Mouse (Mus musculus): ENCODE data around the gene Kcnip4.

Gene Kcnip4

DNA sequence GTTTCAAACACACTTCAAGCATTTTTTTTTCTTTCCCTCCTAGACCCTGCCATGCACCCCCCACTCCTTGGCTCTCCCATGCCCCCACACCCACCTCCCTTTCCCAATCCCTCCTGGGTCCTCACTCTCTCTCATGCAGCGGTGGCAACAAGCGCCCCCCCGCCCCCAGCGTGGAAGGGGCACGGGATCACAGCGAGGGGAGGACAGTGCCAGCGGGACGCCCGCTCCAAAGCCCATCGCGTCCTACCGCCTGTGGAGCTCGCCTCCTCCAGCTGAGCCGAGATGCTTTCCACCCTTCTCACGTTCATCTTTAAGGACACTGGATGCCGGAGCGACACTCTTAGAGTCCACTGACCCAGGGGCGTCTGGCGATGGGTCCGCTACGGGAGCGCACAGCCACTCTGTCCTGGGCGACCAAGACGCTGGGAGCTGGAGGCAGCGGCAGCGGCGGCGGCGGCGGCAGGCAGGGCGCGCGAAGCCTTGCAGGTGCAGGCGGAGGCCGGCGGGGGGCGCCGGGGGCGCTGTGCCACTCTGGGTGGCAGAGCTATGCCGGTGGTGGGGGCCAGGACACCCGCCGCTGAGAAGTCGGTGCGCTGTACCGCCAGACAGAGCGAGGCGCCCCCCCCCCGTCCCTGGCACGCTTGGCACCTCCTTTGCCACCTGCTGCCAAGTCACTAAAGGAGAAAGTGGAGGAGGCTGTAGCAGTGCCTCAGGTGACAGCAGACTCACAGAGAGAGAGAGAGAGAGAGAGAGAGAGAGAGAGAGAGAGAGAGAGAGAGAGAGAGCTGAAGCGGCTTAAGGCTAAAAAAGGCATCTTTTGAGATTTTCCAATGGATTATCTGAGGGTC lies at the start of gene Kcnip4:
Gene Kcnip4 (minus strand): TSS at position 514 of the 848 bp plus-strand sequence.
- DNase-seq = peak; percentile 93 to 95

DNA sequence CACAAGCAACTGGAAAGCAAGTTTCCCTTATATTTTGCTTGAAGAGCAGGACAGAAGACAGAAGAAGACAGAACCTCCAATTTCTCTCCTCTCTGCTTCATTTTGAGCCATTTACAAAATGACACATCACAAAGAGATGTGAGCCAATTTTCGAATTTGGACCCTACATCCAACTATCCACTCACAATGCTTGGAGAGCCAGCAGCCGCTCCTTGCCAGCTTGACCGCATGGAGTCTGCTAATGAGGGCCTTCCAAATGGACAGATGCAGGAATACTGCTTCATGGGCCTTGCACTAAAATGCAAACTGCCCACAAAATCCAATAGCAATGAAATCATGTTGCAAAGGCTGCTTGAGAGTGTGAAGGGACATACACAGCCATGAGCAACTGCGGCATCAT lies 47.2 kb upstream of the Kcnip4 start:
- DNase-seq = peak; percentile 49 to 67

GRCm38 (mm10) chr5:49563751-49564150 lies 39.0 kb upstream of the Kcnip4 start:
- DNase-seq = no peak

DNA sequence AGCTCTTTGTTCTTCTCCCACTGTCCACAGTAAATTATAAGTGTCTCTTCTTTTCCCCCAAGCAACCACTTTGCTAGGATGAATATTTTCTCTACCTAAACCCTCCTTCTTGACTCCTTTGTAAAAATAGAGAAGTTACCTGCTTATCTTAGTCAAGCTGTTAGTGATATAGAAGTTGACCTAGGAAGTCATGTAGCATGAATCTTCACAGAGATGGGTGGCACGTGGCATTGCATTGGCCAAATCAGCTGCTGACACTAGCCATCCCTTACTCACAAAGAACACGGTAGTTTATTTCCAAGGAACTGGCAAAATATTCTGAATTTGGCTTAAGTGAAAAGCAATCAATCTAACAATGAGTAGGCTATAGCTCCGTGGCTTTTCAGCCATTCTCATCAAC lies 32.7 kb upstream of the Kcnip4 start:
- DNase-seq = no peak

GRCm38 (mm10) chr5:49547884-49548283 lies 23.2 kb upstream of the Kcnip4 start:
- DNase-seq = no peak

GRCm38 (mm10) chr5:49529362-49529761 lies 4.7 kb upstream of the Kcnip4 start:
- DNase-seq = no peak

DNA sequence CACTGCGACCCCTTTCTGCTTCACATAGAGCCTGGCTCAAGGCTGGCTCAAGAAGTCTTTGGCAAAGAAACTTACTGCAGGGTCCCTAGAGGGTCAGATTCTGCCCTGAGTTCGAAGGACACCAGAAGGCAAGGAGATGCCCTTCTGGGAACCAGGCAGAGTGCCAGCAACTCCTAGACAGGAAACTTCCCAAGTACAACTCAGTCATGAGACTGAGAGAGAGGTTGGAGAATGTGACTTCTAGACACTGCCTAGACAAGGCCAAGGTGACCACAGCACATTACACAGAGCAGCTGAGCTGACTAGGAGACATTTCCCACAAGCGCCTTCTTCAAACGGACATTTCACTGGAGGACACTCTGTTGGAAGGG lies 520 bp upstream of the Kcnip4 start:
- peak; percentile 74 to 76 for DNase-seq

DNA sequence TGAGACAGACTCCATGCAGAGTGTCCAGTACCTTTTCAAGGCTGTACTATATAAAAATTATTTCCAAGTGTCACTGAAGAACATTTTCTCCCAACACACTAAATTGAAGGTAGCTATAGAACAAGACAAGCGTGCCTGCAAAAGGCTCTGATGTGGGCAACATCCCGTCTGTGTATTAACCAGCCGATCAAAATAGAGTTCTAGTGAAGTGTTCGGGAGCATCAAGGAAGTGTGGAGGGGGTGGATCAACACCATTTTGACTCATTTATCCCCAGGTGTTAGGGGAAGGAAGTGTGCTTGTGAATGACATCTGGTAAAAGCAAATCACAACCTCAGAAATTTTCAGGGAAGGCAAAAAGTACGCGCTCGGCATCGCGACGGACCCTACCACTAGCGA lies 712 bp downstream of the Kcnip4 start:
- peak in 1 of 2 experiments; percentile 22 for DNase-seq

DNA sequence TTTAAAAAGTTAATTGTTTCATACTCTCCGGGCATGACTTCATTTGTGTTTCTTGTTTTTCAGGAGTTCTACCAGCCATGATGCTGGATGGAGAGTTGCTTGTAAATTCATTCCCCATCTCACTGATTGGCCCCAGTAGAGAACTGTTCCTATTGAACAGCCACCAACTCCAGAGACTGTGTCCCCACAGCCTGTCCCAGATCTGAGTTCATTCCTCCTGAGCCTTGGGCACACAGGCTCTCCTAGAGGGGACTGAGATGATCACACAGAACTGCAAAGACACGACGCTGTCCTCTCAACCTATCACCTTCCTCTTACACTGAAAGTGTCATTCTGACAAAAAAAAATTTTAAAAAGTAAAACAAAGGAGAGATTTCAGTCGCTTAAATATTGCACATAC lies 1.7 kb downstream of the Kcnip4 start:
- DNase-seq = peak; percentile 24 to 53

DNA sequence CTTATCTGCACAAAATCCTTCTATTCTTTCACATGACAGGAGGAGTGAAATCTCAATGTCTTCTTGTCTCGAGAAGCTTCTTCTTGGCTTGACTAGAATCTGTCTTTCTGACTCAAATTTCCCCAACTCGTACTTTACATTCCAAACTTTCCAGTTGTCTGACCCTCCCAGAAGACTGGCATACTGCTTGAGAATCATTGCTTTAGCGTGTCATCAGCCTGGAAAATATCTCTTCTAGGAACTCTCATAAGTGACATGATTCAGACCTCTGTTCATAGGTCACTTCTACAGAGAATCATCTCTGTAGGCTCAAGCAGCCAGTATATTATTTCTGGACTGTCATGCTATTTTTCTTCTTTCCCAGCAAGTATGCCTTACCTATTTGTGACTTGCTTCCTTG lies 26.0 kb downstream of the Kcnip4 start:
- DNase-seq = no peak

GRCm38 (mm10) chr5:49487270-49487669 lies 37.4 kb downstream of the Kcnip4 start:
- no peak for DNase-seq

GRCm38 (mm10) chr5:49470738-49471137 lies 54.0 kb downstream of the Kcnip4 start:
- DNase-seq = no peak

DNA sequence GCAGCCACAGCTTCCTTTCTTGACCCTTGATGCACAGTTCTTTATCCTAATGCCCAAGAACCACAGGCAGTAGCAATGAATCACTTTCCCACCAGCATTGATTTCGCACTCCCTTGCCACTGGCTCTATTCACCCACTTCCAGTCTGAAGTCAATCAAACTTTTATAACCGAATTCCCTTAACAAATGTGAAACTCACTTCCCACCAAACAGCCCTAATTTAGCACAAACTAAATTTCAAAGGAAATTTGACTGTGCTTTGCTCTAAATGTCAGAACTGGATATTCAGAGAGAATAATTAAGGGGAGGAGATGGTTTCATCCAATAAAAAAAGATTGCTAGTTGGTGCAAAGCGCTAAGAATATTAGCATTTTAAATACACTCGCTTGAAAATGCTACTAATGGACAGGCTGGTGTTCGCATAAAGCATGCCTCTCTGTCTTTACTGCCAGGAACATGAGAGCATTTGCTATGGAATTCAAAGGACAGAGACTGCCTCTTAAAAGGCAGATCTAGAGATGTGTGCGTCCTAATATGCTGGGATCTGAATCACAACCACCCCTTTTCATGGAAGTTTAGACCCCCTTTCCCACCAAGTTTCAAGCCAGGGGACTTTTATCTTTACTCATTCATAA lies 63.9 kb downstream of the Kcnip4 start:
- DNase-seq = no peak

DNA sequence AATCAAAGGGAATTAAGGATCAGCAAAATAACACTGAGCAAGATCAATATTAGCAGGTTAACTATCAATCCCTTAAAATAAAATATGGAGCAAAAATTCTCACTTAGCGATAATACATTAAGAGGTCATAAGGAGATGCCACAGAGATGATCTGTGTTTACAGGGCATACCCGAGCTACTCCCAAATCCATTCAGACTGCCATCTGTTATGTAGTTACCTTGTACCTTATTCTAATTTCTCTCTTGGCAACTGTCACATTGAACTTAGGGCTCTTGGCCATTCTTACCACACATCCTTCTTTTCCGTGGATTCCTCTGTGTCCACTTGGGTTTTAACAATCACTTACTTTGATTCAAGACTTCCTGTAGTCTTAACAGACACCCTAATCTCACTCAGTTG lies 71.6 kb downstream of the Kcnip4 start:
- peak in 1 of 2 experiments; percentile 19 for DNase-seq

DNA sequence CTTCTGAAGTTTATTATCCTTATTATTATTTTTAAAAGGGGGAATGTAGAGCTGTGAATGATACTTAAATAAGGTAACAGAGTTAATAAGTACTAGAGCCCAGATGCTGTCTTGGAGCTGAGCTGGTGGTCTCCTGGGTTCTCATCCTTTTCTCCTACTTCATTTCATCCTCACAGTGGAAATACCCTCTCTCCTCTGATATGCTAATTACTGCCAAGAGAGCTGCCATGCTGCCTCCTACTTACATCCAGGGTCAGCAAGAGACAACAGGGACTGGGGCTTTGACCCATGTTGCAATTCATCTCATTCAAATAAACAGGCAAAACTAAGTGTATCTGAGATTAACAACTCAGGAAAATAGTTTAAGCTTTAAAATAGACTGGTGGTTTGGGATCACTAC lies 73.4 kb downstream of the Kcnip4 start:
- no peak for DNase-seq

DNA sequence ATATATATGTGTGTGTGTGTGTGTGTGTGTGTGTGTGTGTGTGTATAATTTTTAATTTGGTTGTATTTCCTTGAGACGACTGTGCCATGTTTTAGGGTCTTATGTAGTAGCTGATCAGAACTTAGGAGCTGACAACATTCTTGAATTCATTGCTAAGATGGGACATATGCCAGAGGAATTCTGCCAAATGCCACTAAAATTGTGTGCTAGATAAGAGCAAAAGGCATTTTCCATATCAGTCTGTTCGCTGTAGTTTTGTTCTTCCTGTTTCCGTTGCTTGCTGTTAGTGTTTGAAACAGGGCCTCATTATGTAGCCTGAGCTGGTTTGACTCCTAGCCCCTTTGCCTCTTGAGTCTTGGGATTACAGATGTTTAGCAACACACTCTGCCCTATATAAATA lies 73.8 kb downstream of the Kcnip4 start:
- peak in 1 of 2 experiments; percentile 25 for DNase-seq

- DNase-seq = peak; percentile 42 to 75
Observed at GRCm38 (mm10) chr5:49437236-49437635, 87.5 kb downstream of the Kcnip4 start.

DNA sequence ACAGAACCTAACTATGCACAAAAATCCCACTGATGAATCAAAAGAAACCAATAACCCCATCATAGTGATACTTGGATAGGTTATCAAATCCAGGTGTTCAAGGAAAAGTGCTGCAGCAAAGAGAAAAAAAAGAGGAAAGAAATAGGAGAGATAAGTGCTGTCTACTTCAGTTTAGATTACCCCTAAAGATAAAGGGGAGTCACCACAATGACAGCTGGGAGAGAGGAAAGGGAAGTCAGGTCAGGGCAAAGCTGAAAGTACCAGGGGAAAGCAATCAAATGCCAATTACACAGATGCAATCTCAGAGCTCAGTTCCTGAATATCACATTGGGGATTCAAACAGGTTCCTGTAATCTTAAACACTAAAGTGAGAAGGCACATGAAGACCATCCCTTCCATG lies 97.0 kb downstream of the Kcnip4 start:
- no peak for DNase-seq

- DNase-seq = no peak
Observed at GRCm38 (mm10) chr5:49419707-49420106, 105.0 kb downstream of the Kcnip4 start.

- no peak for DNase-seq
Observed at GRCm38 (mm10) chr5:49408351-49408750, 116.4 kb downstream of the Kcnip4 start.

- DNase-seq = peak in 1 of 2 experiments; percentile 38
Observed at GRCm38 (mm10) chr5:49370543-49371076, 154.1 kb downstream of the Kcnip4 start.

DNA sequence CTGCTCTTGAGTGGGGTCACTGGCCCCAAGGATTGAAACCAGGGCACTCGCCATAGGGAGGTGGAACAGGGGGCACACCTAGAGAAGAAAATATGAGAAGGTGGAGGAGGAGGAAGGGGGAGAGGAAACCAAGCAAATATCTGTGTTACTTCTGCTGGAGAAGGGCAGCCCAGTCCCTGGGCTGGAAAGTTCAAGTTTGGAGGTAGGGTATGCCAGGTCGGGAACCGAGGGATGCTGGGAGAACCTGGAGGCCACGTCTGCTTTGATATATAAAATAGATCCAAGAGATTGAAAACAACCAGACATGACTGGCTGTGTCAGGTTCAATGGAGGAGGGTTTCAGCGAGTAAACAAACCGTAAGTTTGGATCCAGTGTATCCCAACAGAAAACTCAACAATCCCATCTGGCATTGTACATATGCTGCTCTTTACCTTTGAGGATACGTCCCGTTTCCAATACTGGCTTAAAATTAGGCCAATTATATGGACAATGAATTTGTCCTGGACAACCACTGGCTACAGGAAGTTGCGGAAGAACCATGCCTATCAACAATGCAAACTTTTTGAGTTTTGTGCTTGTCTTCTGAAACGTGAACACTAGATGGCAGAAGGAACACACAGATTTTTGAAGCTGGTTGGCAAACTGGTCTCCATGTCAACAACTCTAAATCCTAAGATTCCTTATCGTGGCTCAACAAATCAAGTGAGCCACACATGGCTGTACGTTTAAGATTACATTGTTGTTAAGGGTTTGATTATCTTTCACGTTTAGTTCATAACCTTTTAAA lies 155.9 kb downstream of the Kcnip4 start:
- peak in 1 of 2 experiments; percentile 45 for DNase-seq

GRCm38 (mm10) chr5:49356381-49356780 lies 168.3 kb downstream of the Kcnip4 start:
- DNase-seq = no peak

Data from cerebellum, postnatal 25 days (tissue).